Mouse (Mus musculus) inflammation-experienced regulatory T-cells (primary cell): Measurements from ENCODE around the gene Cpsf4. TPM values are rescaled to one million over a fixed set of nuclear protein-coding genes. Genes with fewer than 3 reads are reported as not detected.

Experiments
- polyA plus RNA-seq, 2 experiments: library from polyadenylated mRNA; unstranded; fragments of 100-300 nt; shearing (Covaris generic); gene quantifications; one replicate each; pipeline ENCODE4 v1.2.1; 2017

Cpsf4 gene
- polyA plus RNA-seq, result 10 to 100 TPM; 29.7 to 30.9 TPM

DNA sequence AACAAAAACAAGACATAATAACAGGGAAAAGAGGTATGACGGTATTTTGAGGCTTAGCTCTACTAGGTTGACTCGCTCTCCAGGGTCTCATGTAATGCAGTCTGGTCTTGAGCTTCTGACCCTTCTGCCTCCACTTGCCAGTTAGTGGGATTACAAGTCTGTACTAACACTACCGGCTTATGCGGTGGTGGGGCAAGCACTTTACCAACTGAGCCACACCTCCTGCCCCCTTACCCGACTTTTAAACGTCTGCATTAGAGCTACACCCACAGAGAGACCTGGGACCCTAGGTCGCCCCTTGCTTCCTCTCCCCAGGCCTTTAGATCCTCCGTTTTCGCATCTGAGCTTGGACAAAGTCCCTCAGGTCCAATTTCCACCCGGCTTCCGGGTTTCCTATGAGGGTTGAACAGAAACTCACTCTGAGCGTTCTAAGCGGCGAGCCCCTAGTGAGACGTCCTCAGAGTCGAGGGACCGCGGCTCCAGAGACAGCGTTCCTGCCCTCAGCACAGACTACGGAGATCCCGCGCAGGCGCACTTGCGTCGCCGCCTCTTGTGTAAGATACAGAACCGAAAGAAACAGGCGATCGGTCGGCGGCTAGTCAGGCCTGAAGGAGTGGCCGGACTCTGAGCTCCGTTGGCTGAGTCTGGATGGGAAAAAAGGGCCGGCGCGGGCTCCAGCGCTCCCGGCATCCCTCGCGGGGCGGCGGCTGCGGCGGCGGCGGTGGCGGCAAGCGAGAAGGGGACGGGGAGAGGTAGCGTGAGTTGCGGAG is at the start of gene Cpsf4, which contains the start of gene Ptcd1:
TSS of gene Cpsf4 (plus strand) at position 678 of the 770 bp plus-strand sequence.
TSS of gene Ptcd1 (minus strand) at position 573 of the 770 bp plus-strand sequence.

DNA sequence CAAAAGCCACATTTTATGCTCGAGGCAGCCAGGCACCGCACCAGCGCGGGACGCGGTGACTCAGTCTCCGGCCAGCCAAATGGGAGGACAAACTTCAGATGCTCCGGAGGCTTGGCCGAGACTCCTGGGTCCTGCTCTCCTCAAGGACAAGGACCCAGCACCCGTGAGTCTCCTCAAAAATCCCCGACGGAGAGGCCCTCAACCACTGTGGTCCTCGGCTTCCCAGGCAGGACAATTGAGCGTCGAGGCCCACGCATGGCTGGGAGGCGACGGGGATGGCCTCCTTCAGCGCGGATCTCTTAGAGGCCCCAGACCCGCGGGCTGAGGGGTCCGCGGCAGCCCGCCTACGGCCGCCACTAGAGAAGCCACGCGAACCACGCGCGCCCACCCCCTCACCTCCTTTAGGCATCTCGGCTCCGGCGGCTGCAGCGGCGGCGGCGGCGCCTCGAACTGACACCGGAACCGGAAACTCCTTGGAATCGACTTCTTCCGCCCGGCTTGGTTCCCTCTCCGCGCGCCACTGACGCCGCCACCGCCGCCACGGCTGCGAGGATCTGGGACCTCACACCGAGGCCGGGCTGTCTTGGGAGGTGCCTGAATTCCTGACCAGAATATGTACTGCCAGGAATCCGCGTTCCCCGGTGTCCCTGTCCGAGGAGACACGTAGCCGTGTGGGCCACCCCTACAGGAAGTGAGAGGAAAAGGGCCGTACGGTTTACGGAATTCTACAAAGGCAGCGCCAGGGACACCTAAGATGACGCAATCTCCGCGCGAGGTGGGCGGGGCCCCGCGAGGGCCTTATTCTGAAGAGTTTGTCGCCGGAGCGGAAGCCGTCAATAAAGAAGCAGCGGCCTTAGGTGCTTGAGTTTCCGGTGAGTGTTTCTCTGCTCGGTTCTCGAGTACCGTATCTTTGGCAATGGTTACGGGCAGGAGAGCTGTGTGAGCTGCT is 27.2 kb upstream of the Cpsf4 start, which contains the start of the genes Pdap1 and Bud31:
TSS of gene Pdap1 (minus strand) at position 668 of the 949 bp plus-strand sequence.
TSS of gene Bud31 (plus strand) at position 792 of the 949 bp plus-strand sequence.

DNA sequence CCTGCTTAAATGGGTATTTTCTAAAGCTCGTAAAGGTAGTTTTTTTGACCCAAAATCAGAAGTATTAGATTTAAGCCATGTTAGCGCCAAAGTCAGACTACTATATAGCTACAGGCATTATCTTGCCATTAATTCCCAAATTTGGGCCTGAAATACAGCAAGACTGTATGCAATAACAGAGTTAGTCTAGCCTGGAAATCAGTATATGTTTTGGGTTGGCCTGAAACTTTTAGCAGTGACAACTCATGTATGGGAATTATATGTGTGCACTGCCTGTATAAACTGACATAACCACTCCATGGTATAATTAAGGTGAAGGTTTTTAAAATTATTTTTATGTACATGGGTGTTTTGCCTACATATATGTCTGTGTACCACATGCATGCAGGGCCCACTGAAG is 24.9 kb downstream of the Cpsf4 start, which contains the start of gene Atp5j2:
TSS of gene Atp5j2 (minus strand) at position 101 of the 400 bp plus-strand sequence.

DNA sequence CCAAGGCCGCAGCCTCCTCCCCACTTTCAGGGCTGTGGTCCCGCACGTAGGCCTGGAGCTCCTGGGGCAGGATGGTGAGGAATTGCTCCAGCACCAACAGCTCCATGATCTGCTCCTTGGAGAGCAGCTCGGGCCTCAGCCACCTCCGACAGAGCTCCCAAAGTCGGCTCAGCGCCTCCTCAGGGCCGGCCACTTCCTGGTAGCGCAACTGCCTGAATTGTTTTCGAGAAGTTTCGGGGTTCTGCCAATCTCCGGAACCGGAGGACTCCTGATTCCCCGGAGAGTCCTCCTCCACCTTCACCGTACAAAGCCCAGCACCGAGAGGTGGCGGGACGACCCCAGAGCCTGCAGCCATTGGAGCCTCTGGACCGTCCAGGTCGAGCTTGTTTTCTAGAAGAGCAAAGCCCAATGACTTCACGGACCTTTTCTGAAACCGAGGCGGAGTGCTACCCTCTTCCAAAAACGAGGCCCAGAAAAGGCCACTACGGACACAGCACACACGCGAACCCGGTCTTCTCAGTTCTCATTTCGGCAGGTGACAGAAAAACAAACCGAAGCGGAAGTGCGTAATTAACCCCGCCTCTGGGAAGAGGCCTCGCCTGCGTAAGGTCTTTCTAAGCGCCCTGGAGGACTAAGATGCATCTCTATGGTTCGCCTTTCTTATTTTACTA is 34.4 kb downstream of the Cpsf4 start, which contains the start of gene Zkscan14:
TSS of gene Zkscan14 (minus strand) at position 548 of the 671 bp plus-strand sequence.

DNA sequence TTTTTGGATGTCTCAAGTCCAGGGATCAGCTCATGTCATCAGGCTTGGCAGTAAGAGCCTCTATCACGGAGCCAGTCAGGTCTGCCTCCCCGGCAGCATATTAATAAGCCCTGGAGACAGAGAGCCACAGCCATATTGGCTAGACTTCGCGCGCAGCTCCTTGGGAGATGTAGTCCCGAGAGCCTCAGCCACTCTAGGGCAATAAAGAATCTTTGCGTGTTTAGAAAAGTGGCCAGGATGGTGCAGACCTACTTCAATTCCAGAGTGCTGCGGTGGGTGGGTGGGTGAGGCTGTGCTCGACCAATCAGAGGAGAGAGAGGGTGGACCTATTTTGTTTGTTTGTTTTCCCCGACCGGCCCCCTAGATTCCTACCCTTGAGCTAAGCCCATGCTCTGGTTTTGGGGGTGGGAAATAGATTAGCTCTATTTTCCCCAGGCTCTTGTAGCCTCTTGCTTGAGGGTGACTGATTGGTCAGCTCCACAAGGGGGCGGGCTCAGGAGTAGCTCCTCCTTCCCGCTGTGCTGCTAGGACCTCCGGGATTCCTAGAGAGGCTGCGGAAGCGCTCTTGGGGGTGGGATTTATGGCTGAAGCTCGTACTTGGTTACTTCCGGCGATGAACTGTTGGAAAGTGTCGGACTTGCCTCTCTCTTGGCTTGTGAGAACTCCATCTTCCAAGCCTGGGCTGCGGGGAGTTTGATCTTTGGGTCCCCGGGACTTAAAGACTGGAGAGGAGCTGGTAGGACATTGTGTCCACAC is 37.1 kb downstream of the Cpsf4 start, which contains the start of gene Zkscan5:
TSS of gene Zkscan5 (plus strand) at position 627 of the 756 bp plus-strand sequence.

DNA sequence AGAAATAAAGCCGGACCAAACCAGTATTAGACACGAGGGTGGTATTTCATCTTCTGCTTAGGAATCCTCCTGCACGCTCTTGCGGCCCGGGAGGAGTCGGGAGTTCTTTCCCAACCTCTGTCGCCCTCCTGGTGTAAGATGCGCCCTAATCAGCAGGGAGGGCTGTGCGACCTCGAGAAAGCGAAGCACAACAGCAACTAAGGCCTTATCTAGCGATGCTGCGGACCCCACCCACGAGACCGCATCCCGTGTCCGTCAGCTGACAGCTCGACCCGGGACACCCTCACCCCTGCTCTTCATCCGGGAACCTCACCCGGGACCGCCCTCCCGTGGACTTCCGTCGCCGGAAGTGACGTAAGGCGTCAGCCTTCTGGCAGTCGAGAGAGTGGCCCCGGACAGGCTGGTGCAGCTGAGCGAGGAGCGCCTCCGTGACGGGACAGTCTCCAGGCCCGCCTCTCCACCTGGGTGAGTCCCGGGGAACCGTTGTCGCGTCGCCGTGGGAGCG is 64.4 kb downstream of the Cpsf4 start, which contains the start of gene Zfp655:
TSS of gene Zfp655 (plus strand) at position 349 of the 505 bp plus-strand sequence.

Other genes with a start within 250 kb of the Cpsf4 start
- 10 to 100 TPM; 29.9 to 33.5 TPM for gene Smurf1, start 201.4 kb upstream of the Cpsf4 start, polyA plus RNA-seq
- under 1 TPM in 1 of 2 experiments, not detected in 1; 0.39 TPM for gene Gm4871, start 134.5 kb upstream of the Cpsf4 start, polyA plus RNA-seq
- not detected for gene 1700018F24Rik, start 124.2 kb upstream of the Cpsf4 start, polyA plus RNA-seq
- gene Arpc1a, start 83.4 kb upstream of the Cpsf4 start, polyA plus RNA-seq, result 10 to 100 TPM; 67.9 to 86.5 TPM
- 1 to 10 TPM in 1 of 2 experiments, under 1 TPM in 1; 0.25 to 1.3 TPM for gene Kpna7, start 83.2 kb upstream of the Cpsf4 start, polyA plus RNA-seq
- gene Arpc1b, start 53.0 kb upstream of the Cpsf4 start, polyA plus RNA-seq, result 1,000 to 10,000 TPM; 1,024 to 1,339 TPM
- gene Pdap1, start 27.0 kb upstream of the Cpsf4 start, polyA plus RNA-seq, result 10 to 100 TPM; 39.6 to 51.3 TPM
- gene Bud31, start 26.9 kb upstream of the Cpsf4 start, polyA plus RNA-seq, result 100 to 1,000 TPM; 167 to 185 TPM
- gene Ptcd1, start 105 bp upstream of the Cpsf4 start, polyA plus RNA-seq, result 10 to 100 TPM; 22.7 to 25.0 TPM
- gene Atp5j2, start 24.8 kb downstream of the Cpsf4 start, polyA plus RNA-seq, result 100 to 1,000 TPM; 308 to 352 TPM
- gene Zkscan14, start 34.7 kb downstream of the Cpsf4 start, polyA plus RNA-seq, result 10 to 100 TPM; 23.8 to 26.7 TPM
- gene Zkscan5, start 37.3 kb downstream of the Cpsf4 start, polyA plus RNA-seq, result 1 to 10 TPM; 6.4 to 8.1 TPM
- gene Zfp655, start 64.5 kb downstream of the Cpsf4 start, polyA plus RNA-seq, result 10 to 100 TPM; 42.7 to 48.2 TPM
- gene Zscan25, start 113.3 kb downstream of the Cpsf4 start, polyA plus RNA-seq, result 1 to 10 TPM in 1 of 2 experiments, under 1 TPM in 1; 0.98 to 2.0 TPM
- under 1 TPM in 1 of 2 experiments, not detected in 1; 0.18 TPM for gene Cyp3a57, start 178.1 kb downstream of the Cpsf4 start, polyA plus RNA-seq